Mouse (Mus musculus) 3134 (cell line): ENCODE data around the gene Fto.

ENCODE experiments used
- DNase-seq: peaks from one replicate; pipeline ENCODE4 v3.0.0-alpha.2; 2011; ENCODE audit warnings: low spot score; ENCODE audit not compliant: insufficient read length; ENCODE audit errors: extremely low read depth

The Fto gene

DNA sequence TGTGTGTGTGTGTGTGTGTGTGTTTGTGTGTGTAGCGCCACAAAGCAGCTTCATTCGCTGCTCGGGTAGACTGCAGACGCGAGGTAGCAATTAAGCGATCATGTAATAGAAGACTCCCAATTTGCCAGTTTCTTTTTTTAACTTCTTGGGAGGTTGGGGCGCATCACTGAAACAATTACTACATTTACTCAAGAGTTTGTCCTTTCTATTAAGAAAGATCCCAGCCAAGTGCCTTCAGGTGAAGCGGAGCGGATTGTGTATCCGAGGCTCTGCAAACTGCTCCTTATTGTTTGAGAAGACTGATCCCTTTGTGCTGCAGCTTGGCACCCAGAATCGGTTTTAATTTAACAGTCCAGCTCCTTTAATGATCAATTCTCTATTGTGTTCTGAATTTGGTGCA is 70.5 kb downstream of the Fto start:
- DNase-seq, result no peak

DNA sequence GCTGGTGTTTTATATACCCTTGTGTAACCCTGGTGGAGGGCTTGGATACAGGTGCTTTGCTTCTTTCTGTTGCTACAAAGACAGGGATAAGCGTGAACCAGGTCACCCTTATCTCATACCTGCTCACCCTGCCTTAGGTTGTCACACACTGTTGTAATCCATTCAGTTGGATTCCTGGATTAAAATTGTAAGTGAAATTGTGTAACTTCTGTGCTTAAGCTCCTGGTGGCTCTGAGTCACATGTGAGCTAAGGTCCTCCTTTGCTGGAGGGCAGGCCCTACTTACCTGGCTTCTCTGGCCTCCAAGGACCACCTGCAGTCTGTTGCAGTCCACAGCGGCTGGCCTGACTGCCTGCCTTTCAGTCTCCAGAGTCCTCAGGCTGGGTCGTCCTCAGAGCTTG is 71.1 kb downstream of the Fto start:
- DNase-seq, result no peak

- no peak for DNase-seq
These were observed 72.5 kb downstream of the Fto start for GRCm38 (mm10) chr8:91385808-91386207.

- DNase-seq, result no peak
These were observed 77.2 kb downstream of the Fto start for GRCm38 (mm10) chr8:91390369-91391020.

GRCm38 (mm10) chr8:91392261-91392660 is 78.9 kb downstream of the Fto start:
- no peak for DNase-seq

DNA sequence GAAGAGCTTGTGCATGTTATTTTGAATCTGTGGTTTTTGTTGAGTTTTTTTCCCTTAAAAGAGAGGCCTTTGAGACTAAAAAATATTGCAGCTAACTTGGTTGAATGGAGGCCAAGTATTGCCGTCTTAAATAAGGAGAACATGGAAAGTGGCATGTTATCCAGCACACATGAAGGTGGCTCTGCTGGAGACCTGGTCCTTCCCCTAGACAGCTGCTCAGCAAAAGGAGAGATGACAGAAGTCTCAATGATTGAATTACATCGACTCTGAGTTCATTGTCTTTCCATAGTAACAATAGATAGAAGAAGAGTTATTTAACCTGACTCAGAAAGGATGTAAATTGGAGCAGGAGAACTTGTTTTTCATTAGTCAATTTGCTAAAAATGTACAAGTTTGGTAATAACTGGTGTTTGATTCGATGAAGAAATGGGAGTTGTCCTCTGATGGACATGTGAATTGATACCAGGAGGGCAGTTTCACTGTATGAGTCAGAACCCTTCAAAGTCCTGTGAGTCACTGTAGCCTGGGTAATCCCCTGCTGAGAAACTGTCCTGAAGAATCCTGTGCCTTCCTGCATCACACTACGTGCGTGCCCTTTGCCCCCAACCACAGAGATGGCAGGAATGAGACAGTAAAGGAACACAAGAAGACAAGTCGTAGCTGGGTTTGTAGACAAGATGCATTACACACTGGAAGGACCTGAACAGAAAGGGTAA is 82.2 kb downstream of the Fto start:
- DNase-seq, result peak; percentile 47

GRCm38 (mm10) chr8:91398053-91398452 is 84.7 kb downstream of the Fto start:
- no peak for DNase-seq

GRCm38 (mm10) chr8:91402980-91403975 is 90.0 kb downstream of the Fto start:
- DNase-seq, result no peak

DNA sequence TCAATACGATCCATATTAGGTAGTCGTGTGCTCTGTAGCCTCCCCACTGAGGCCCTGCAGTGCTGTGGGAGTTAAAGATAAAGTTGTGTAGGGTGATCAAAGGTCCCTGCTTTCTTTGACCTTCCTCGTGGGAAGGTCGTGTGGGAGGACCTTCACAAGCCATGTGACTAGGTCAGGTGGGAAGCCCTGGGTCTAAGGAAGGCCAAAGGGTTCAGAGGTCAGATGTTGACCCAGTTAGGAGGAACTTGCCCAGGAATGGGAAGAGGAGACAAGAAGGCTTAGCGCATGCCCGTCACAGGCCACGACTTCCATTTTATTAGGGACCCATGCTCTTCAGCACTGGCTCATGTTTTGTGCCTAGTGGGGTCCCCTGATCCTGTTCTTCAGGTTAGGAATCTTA is 91.0 kb downstream of the Fto start:
- no peak for DNase-seq

- DNase-seq, result no peak
These were observed 91.8 kb downstream of the Fto start for GRCm38 (mm10) chr8:91405099-91405498.

DNA sequence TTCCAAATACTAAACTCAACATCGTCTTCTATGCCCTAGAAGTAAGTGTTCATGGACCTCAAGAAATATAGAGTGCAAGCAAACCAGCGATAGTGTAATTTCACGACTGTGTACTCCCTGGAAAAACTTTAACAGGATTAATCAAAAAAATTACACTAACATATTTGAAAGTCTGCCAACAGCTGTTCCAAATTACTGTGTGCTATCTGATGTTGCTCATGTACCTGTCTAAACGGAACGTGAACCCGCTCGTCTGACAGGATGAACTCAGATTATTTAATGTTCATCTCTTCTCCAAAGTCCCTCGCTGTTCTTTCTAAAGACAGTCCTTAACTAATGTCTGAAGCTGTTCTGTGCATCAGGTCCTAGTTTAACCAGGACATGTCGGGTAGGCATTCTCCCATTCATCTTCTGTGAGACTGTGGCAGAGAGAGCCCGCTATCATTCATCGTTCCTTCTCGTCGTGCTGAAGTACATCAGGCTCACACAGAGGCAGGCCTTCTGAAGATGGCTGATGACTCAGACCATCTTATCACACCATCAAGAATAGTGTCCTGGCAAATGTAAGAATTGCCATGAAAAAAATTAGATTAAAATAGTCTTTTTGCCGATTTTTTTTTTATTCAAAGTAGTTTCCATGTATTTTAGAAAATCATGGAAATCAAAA is 93.4 kb downstream of the Fto start:
- DNase-seq, result no peak

- DNase-seq, result no peak
These were observed 94.6 kb downstream of the Fto start for GRCm38 (mm10) chr8:91407880-91408279.

DNA sequence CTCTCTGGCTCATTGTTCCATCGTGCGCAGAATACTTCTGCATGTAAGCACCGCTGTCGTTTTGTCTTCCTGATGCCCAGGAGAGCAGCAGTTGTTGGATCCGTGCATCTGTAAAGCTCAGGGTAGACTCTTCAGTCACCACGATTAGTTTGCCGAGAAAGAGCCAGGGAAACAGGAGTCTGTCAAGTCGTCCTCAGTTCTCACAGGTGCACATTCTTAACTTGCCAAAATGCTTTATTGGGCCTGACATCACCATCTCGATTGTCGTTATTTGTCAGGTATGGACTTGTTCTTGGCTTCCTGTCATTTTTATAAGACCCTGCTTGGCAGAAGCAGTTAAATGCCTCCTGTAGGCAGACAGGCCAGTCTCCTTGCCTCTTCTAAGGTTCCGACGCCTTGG is 96.7 kb downstream of the Fto start:
- DNase-seq, result no peak

GRCm38 (mm10) chr8:91424491-91425074 is 111.3 kb downstream of the Fto start:
- DNase-seq, result no peak

GRCm38 (mm10) chr8:91425251-91425866 is 112.0 kb downstream of the Fto start:
- no peak for DNase-seq

- no peak for DNase-seq
These were observed 113.2 kb downstream of the Fto start for GRCm38 (mm10) chr8:91426496-91426895.

DNA sequence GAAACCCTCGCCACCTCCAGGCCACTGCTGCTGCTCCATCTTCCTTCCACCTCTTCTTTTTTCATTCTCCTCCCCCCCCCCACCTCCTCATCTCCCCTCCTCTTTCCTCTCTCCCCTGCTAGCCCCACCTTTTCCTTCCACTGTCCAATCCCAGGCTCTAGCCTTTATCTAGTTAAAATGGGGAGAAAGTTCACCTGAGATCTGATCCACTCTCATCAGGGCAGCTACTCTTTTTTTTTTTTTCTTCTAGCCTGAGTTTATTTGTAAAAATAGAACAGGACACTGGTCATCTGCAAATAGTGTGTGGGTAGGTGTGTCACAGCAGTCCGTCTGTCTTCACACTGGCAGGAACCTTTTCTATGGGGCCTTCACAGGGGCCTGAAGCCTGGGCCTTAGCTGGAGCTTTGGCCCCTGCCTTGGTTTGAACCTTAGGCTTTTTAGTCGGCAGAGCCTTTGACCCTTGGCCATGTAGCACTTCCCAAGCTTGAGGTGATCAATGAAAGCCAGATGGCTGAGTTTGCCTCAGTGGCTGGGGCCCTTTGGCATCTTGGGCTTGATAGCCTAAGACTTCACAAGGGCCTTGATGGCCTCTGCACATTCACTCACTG is 117.1 kb downstream of the Fto start:
- no peak for DNase-seq

DNA sequence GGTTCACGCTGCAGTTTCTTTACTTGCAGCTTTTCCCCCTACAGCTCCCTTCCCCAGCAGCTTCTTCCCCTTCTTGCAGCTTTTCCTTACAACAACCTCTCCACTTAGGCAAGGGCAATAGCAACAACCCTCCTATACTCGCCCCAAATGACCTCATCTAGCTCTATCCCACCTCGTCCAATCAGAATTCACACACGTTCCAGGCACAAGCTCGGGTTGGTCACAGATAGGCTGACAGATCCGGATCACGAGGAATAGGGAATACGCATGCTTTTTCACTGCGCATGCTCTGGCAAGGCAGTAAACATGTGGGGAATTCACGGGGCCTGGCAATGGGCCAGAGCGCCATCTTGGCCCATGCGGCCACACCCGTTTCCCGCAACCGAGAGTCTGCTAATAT is 122.7 kb downstream of the Fto start:
- no peak for DNase-seq

- DNase-seq, result no peak
These were observed 130.6 kb downstream of the Fto start for GRCm38 (mm10) chr8:91443911-91444310.
